Mouse (Mus musculus): ENCODE measurements around the gene Prrt2.

Gene Prrt2

GRCm38 (mm10) chr7:127020031-127020430 lies 980 bp downstream of the Prrt2 start:
- DNase-seq (ENCODE audit: low read depth) = no peak

- no peak for DNase-seq (ENCODE audit: low read depth)
Measured at GRCm38 (mm10) chr7:127019306-127019960, 1.6 kb downstream of the Prrt2 start.

- no peak for DNase-seq (ENCODE audit: low read depth)
Measured at GRCm38 (mm10) chr7:127018416-127019305, 2.4 kb downstream of the Prrt2 start.

- no peak for DNase-seq (ENCODE audit: low read depth)
Measured at GRCm38 (mm10) chr7:127017950-127018345, 3.1 kb downstream of the Prrt2 start.

GRCm38 (mm10) chr7:127016971-127017949 lies 3.8 kb downstream of the Prrt2 start, which contains the start of gene Pagr1a:
Pagr1a (minus strand) TSS chr7:127017352.
- peak; percentile 100 for DNase-seq (ENCODE audit: low read depth)

- DNase-seq (ENCODE audit: low read depth) = no peak
Measured at GRCm38 (mm10) chr7:127016486-127016938, 4.5 kb downstream of the Prrt2 start.

GRCm38 (mm10) chr7:127016481-127016485 lies 4.7 kb downstream of the Prrt2 start, which contains the start of gene Pagr1b:
Pagr1b (minus strand) TSS chr7:127016484.
- no peak for DNase-seq (ENCODE audit: low read depth)

- peak; percentile 92 for DNase-seq (ENCODE audit: low read depth)
Measured at GRCm38 (mm10) chr7:127016081-127016480, 4.9 kb downstream of the Prrt2 start.

GRCm38 (mm10) chr7:127014993-127015392 lies 6.0 kb downstream of the Prrt2 start:
- no peak for DNase-seq (ENCODE audit: low read depth)

GRCm38 (mm10) chr7:127014320-127014719 lies 6.7 kb downstream of the Prrt2 start, which contains the start of gene Mvp:
Mvp (minus strand) TSS chr7:127014621.
- peak; percentile 79 for DNase-seq (ENCODE audit: low read depth)

- no peak for DNase-seq (ENCODE audit: low read depth)
Measured at GRCm38 (mm10) chr7:127013385-127013784, 7.6 kb downstream of the Prrt2 start.

- no peak for DNase-seq (ENCODE audit: low read depth)
Measured at GRCm38 (mm10) chr7:127012845-127013244, 8.2 kb downstream of the Prrt2 start.

GRCm38 (mm10) chr7:127012374-127012773 lies 8.6 kb downstream of the Prrt2 start:
- DNase-seq (ENCODE audit: low read depth) = no peak

GRCm38 (mm10) chr7:127011717-127012116 lies 9.3 kb downstream of the Prrt2 start:
- DNase-seq (ENCODE audit: low read depth) = no peak

- peak; percentile 32 for DNase-seq (ENCODE audit: low read depth)
Measured at GRCm38 (mm10) chr7:127011051-127011450, 10.0 kb downstream of the Prrt2 start.

- DNase-seq (ENCODE audit: low read depth) = no peak
Measured at GRCm38 (mm10) chr7:127009307-127010085, 11.5 kb downstream of the Prrt2 start.

GRCm38 (mm10) chr7:127008239-127009019 lies 12.6 kb downstream of the Prrt2 start:
- peak; percentile 93 for DNase-seq (ENCODE audit: low read depth)

- DNase-seq (ENCODE audit: low read depth) = no peak
Measured at GRCm38 (mm10) chr7:127007313-127008024, 13.5 kb downstream of the Prrt2 start.

- DNase-seq (ENCODE audit: low read depth) = no peak
Measured at GRCm38 (mm10) chr7:127004122-127004875, 16.7 kb downstream of the Prrt2 start.

Measured in 416B (cell line).